ENCODE assay signal across 8 mouse cellular contexts in genomic region chr11:81612798-81613540, GRCm38 (mm10).
DNase-seq lines count a peak whose midpoint lies in the region; ATAC-seq and TF ChIP-seq lines count a peak whose summit lies in the region.

No protein-coding gene starts in this region.

- peak overlapping the region; percentile 47 for H3K27ac ChIP-seq in left cerebral cortex, adult 2 months

- peak overlapping the region; percentile 44 for H3K4me3 ChIP-seq in left cerebral cortex, adult 2 months
- H3K4me3 ChIP-seq in megakaryocyte, embryonic 14.5 days (replicated peaks): peak overlapping the region; percentile 53

- H3K9me3 ChIP-seq in megakaryocyte, embryonic 14.5 days: no peaks in the 10 kb centered on the region

- peak; percentile 96 for TF ChIP-seq CTCF in left cerebral cortex, adult 2 months (IDR thresholded peaks at IDR 0.05)

- ATAC-seq in common myeloid progenitor, adult 5-6 weeks (replicated peaks; ENCODE audit: low read depth, poor library complexity, severe bottlenecking): peak; percentile 94

- peaks cover 15% of the 10 kb centered on the region for H3K4me1 ChIP-seq in megakaryocyte, embryonic 14.5 days

- peaks cover 31% of the 10 kb centered on the region for H3K27me3 ChIP-seq in megakaryocyte, embryonic 14.5 days (replicated peaks)

- intact Hi-C loops in left cerebral cortex, adult 2 months (cut with DNase I): loop anchor here (1.0 to 5.0 kb wide), 3 partner anchors 25 to 916 kb away; no protein-coding TSS in a partner anchor

- peak; percentile 66 to 94 for DNase-seq in adrenal gland, adult (ENCODE audit: inconsistent age in 2 of 2, low spot score in 1 of 2)
- peak; percentile 34 to 38 for DNase-seq in gastrocnemius, adult 8-10 months (ENCODE audit: low spot score in 2 of 2)
- DNase-seq in hindlimb bud, embryonic 11.5 days (ENCODE audit: extremely low spot score, low read depth, low spot score): peak; percentile 83
- DNase-seq in left cerebral cortex, adult 2 months (ENCODE audit: extremely low spot score in 1 of 2, low spot score in 2 of 2): peak; percentile 87 to 88
- DNase-seq in right cerebral cortex, adult 18-20 months: peak; percentile 88
- peak; percentile 72 for DNase-seq in urinary bladder, postnatal 25 days (ENCODE audit: low spot score)

- H3K36me3 ChIP-seq in megakaryocyte, embryonic 14.5 days (replicated peaks; ENCODE audit: low read length): no peaks in the 10 kb centered on the region

Comparison
In these comparisons a context has a peak if more than half of its experiments do, and no peak if none do; other contexts are left out.
1. Peak in every context shown above with its lines: DNase-seq, ATAC-seq, H3K4me3 ChIP-seq and H3K27ac ChIP-seq.
2. DNase-seq: peak in every context shown above with its lines; median percentile 88 in right cerebral cortex, adult 18-20 months; 88 in left cerebral cortex, adult 2 months; 83 in hindlimb bud, embryonic 11.5 days; 80 in adrenal gland, adult; 72 in urinary bladder, postnatal 25 days; 36 in gastrocnemius, adult 8-10 months.